Mouse (Mus musculus) MEL (cell line): Measurements from ENCODE around the gene Gm17455. TPM values are rescaled to one million over a fixed set of nuclear protein-coding genes. Genes with fewer than 3 reads are reported as not detected.
A peak's percentile ranks its signal among the peaks of the same experiment; 100 is the strongest.

Experiments used
- DNase-seq: peaks from one replicate; pipeline ENCODE4 v3.0.0; 2011; ENCODE audit warnings: low read depth, low spot score
- H3K27ac ChIP-seq: 2 replicates; pipeline ENCODE4 v1.5.1; 2012; ENCODE audit warnings: low read depth, mild to moderate bottlenecking, control low read depth, low read length, moderate library complexity; ENCODE audit not compliant: control insufficient read depth
- H3K27me3 ChIP-seq, 2 experiments: fragments of 150-350 bp in 1 of 2; sonication (generic) in 1 of 2; 2 replicates each; pipeline ENCODE4 v1.6.1; 2012; ENCODE audit warnings: low read length in 2 of 2, mild to moderate bottlenecking in 2 of 2, improper control_type of control experiment in 1 of 2, moderate library complexity in 1 of 2; ENCODE audit not compliant: insufficient read depth in 2 of 2, control insufficient read depth in 1 of 2
- H3K36me3 ChIP-seq, 2 experiments: 2 replicates each; pipeline ENCODE4 v1.6.1; 2012 to 2014; ENCODE audit warnings: low read length in 2 of 2, improper control_type of control experiment in 1 of 2, inconsistent platforms in 1 of 2, mild to moderate bottlenecking in 1 of 2; ENCODE audit not compliant: insufficient read depth in 2 of 2, control insufficient read depth in 1 of 2
- H3K4me1 ChIP-seq, 2 experiments: fragments of 150-350 bp in 1 of 2; sonication (generic) in 1 of 2; 2 replicates each; pipeline ENCODE4 v1.6.1; 2012; ENCODE audit warnings: low read length in 2 of 2, improper control_type of control experiment in 1 of 2, mild to moderate bottlenecking in 1 of 2; ENCODE audit not compliant: insufficient read depth in 2 of 2, control insufficient read depth in 1 of 2
- H3K4me3 ChIP-seq, 2 experiments: fragments of 150-350 bp in 1 of 2; sonication (generic) in 1 of 2; 2 replicates each; pipeline ENCODE4 v1.5.1; 2012; ENCODE audit warnings: low read depth in 2 of 2, low read length in 2 of 2, mild to moderate bottlenecking in 2 of 2, moderate library complexity in 2 of 2, control low read depth in 1 of 2, improper control_type of control experiment in 1 of 2; ENCODE audit not compliant: control insufficient read depth in 1 of 2, insufficient read depth in 1 of 2
- H3K79me2 ChIP-seq: 2 replicates; pipeline ENCODE4 v1.6.1; 2012; ENCODE audit warnings: mild to moderate bottlenecking, low read length, moderate library complexity; ENCODE audit not compliant: control insufficient read depth, poor library complexity, insufficient read depth
- H3K9ac ChIP-seq: 2 replicates; pipeline ENCODE4 v1.6.1; 2012; ENCODE audit warnings: low read depth, mild to moderate bottlenecking, control low read depth, low read length, moderate library complexity; ENCODE audit not compliant: control insufficient read depth, poor library complexity, severe bottlenecking
- H3K9me3 ChIP-seq: fragments of 150-350 bp; sonication (generic); replicated peaks from 2 replicates; pipeline ENCODE4 v1.6.1; 2012; ENCODE audit warnings: mild to moderate bottlenecking, low read length, improper control_type of control experiment, moderate library complexity; ENCODE audit not compliant: insufficient read depth
- BHLHE40 ChIP-seq: IDR thresholded peaks from 2 replicates; pipeline ENCODE4 v1.6.1; 2012; ENCODE audit warnings: low read depth, mild to moderate bottlenecking, inconsistent platforms, low read length, improper control_type of control experiment, borderline replicate concordance
- CHD2 ChIP-seq: IDR thresholded peaks from 2 replicates; pipeline ENCODE4 v1.6.1; 2011; ENCODE audit warnings: low read length, improper control_type of control experiment
- CTCF ChIP-seq, 3 experiments: IDR thresholded peaks in 2 of 3; conservative IDR thresholded peaks in 1 of 3; 2 replicates each; pipeline ENCODE4 v1.5.1; 2011 to 2012; ENCODE audit warnings: low read length in 3 of 3, low read depth in 2 of 3, mild to moderate bottlenecking in 2 of 3, improper control_type of control experiment in 1 of 3, inconsistent platforms in 1 of 3, mixed read lengths in 1 of 3, moderate library complexity in 1 of 3; ENCODE audit not compliant: control insufficient read depth in 1 of 3, insufficient read depth in 1 of 3, poor library complexity in 1 of 3, severe bottlenecking in 1 of 3
- ELF1 ChIP-seq: IDR thresholded peaks from 2 replicates; pipeline ENCODE4 v1.6.1; 2014; ENCODE audit warnings: low read depth, mild to moderate bottlenecking, inconsistent platforms, low read length, improper control_type of control experiment, moderate library complexity
- GABPA ChIP-seq: IDR thresholded peaks from 2 replicates; pipeline ENCODE4 v1.6.1; 2012; ENCODE audit warnings: low read depth, mild to moderate bottlenecking, inconsistent platforms, low read length, improper control_type of control experiment, moderate library complexity
- KAT2A ChIP-seq: conservative IDR thresholded peaks from 2 replicates; pipeline ENCODE4 v1.6.1; 2012; ENCODE audit warnings: low read depth, low read length, improper control_type of control experiment, inconsistent platforms
- MAFK ChIP-seq: IDR thresholded peaks from 2 replicates; pipeline ENCODE4 v1.6.1; 2011; ENCODE audit warnings: low read depth, mild to moderate bottlenecking, low read length, improper control_type of control experiment, borderline replicate concordance
- MAX ChIP-seq: IDR thresholded peaks from 2 replicates; pipeline ENCODE4 v1.6.1; 2011; ENCODE audit warnings: low read length, improper control_type of control experiment
- MYC ChIP-seq: IDR thresholded peaks from 2 replicates; pipeline ENCODE4 v1.6.1; 2011; ENCODE audit warnings: low read depth, mild to moderate bottlenecking, low read length, improper control_type of control experiment, moderate library complexity
- POLR2AphosphoS2 ChIP-seq: IDR thresholded peaks from 2 replicates; pipeline ENCODE4 v1.6.1; 2011; ENCODE audit warnings: low read length, improper control_type of control experiment
- RAD21 ChIP-seq: IDR thresholded peaks from 2 replicates; pipeline ENCODE4 v1.6.1; 2011; ENCODE audit warnings: mild to moderate bottlenecking, low read depth, low read length, improper control_type of control experiment
- RCOR1 ChIP-seq: IDR thresholded peaks from 2 replicates; pipeline ENCODE4 v1.6.1; 2012; ENCODE audit warnings: low read depth, mild to moderate bottlenecking, inconsistent platforms, low read length, improper control_type of control experiment
- SIN3A ChIP-seq: IDR thresholded peaks from 2 replicates; pipeline ENCODE4 v1.6.1; 2012; ENCODE audit warnings: low read length, improper control_type of control experiment, inconsistent platforms
- SMC3 ChIP-seq: IDR thresholded peaks from 2 replicates; pipeline ENCODE4 v1.6.1; 2011; ENCODE audit warnings: low read depth, low read length, improper control_type of control experiment
- TBP ChIP-seq: IDR thresholded peaks from 2 replicates; pipeline ENCODE4 v1.8.0; 2011; ENCODE audit warnings: low read depth, low read length, improper control_type of control experiment
- USF1 ChIP-seq: IDR thresholded peaks from 2 replicates; pipeline ENCODE4 v1.6.1; 2014; ENCODE audit warnings: low read depth, mild to moderate bottlenecking, inconsistent platforms, low read length, improper control_type of control experiment, moderate library complexity
- ZNF384 ChIP-seq: IDR thresholded peaks from 2 replicates; pipeline ENCODE4 v1.6.1; 2012; ENCODE audit warnings: low read depth, mild to moderate bottlenecking, inconsistent platforms, low read length, improper control_type of control experiment
- polyA plus RNA-seq, 2 experiments: library from polyadenylated mRNA; stranded (reverse) in 1 of 2; unstranded in 1 of 2; fragments of >175 nt in 1 of 2; fragments of >200 nt in 1 of 2; gene quantifications; 2 replicates each; pipeline versions ENCODE4 v1.2.1 to v1.2.4; 2012; ENCODE audit warnings: low replicate concordance in 2 of 2, low read depth in 1 of 2; ENCODE audit not compliant: insufficient read length in 2 of 2, insufficient read depth in 1 of 2, missing spikeins in 1 of 2
- total RNA-seq: library from RNA; depleted of rRNA; stranded (reverse); fragments of 300-350 nt; gene quantifications from 2 replicates; pipeline ENCODE4 v1.2.3, GENCODE M21; 2012

Gene Gm17455
- total and polyA plus RNA-seq, 3 experiments, result not detected

- Histone ChIP-seq H3K4me1 (no peaks in the 10 kb centered on the region), H3K27me3 (no peaks in the 10 kb centered on the region), H3K9ac (no peak overlapping the region), H3K36me3 (no peaks in the 10 kb centered on the region), H3K27ac (no peak overlapping the region), H3K79me2 (no peaks in the 10 kb centered on the region), H3K4me3 (no peak overlapping the region), H3K9me3 (no peaks in the 10 kb centered on the region)
- DNase-seq, result no peak
- TF ChIP-seq KAT2A, result no peak
- no peak for TF ChIP-seq RAD21
- TF ChIP-seq MAX, result no peak
- no peak for TF ChIP-seq GABPA
- no peak for TF ChIP-seq SMC3
- no peak for TF ChIP-seq MYC
Measured at GRCm38 (mm10) chr10:60381142-60381925, 18.2 kb upstream of the Gm17455 start.

- H3K4me1 ChIP-seq, result no peaks in the 10 kb centered on the region
- DNase-seq, result peak; percentile 20
- no peaks in the 10 kb centered on the region for H3K36me3 ChIP-seq
- H3K79me2 ChIP-seq, result no peaks in the 10 kb centered on the region
- TF ChIP-seq CTCF (IDR thresholded peaks at IDR 0.05 in 2 of 3, conservative IDR thresholded peaks at IDR 0.05 in 1 of 3; ENCODE audit: control insufficient read depth in 1 of 3, insufficient read depth in 1 of 3, low read depth in 2 of 3, low read length in 3 of 3, poor library complexity in 1 of 3, severe bottlenecking in 1 of 3) (no peak), USF1 (no peak), MAX (no peak), MAFK (no peak), BHLHE40 (no peak), MYC (no peak), POLR2AphosphoS2 (no peak), ELF1 (no peak), CHD2 (no peak), RCOR1 (no peak), TBP (no peak), RAD21 (no peak), ZNF384 (no peak), SIN3A (no peak)
- no peaks in the 10 kb centered on the region for H3K27me3 ChIP-seq
- no peak overlapping the region for H3K27ac ChIP-seq
- H3K9me3 ChIP-seq, result no peaks in the 10 kb centered on the region
- no peak overlapping the region for H3K4me3 ChIP-seq
- no peak overlapping the region for H3K9ac ChIP-seq
Measured at GRCm38 (mm10) chr10:60388332-60388731, 11.2 kb upstream of the Gm17455 start.
